Mouse (Mus musculus) adrenal gland, postnatal 25 days (tissue): ENCODE measurements around the gene Tmed5. TPM values are rescaled to one million over a fixed set of nuclear protein-coding genes. Genes with fewer than 3 reads are reported as not detected.
"Not testable (repeated sequence)": the region's sequence is repeated elsewhere in the genome, so short reads cannot be mapped to it uniquely, and the experiment has no call there.

Experiments used
- DNase-seq: peaks from one replicate; pipeline ENCODE4 v3.0.0; 2021; ENCODE audit warnings: mixed read lengths
- long read RNA-seq: library from polyadenylated mRNA; stranded (forward); transcript quantifications from one replicate; pipeline ENCODE4 v2.0.0, GENCODE M21; 2021
- total RNA-seq: library from RNA; stranded (reverse); gene quantifications from 2 replicates; pipeline ENCODE4 v1.2.3, GENCODE M21; 2021

Tmed5 gene
- total RNA-seq, result 38.6 and 40.8 TPM in 2 replicates
- long read RNA-seq, transcript Tmed5-201 (4 exons, 3,800 nt), result major isoform, 56 of 69 reads
- long read RNA-seq, partial matches to known transcripts, result 1 of 69 reads
- long read RNA-seq, other reads (novel, unspliced or antisense), result 11 of 69 reads

- peak; percentile 98 for DNase-seq
These were observed at the start of gene Tmed5, which contains the start of gene Ccdc18 for GRCm38 (mm10) chr5:108132441-108133243. Gene Tmed5, minus strand, starts transcription at chr5:108132620. Gene Ccdc18, plus strand, starts transcription at chr5:108132875.

DNA sequence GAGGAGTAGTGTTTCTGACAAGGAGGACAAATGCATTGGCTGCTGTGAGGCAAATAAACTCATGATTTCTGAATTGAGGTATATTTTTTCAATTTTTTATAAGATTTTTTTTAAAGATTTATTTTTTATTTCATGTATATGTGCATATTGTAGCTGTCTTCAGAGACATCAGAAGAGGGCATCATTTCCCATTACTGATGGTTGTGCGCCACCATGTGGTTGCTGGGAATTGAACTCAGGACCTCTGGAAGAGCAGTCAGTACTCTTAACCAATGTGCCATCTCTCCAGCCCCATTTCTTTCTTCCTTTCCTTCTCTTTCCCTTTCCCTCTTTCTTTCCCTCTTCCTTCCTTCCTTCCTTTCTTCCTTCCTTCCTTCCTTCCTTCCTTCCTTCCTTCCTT lies 31.3 kb upstream of the Tmed5 start:
- peak; percentile 42 for DNase-seq

DNA sequence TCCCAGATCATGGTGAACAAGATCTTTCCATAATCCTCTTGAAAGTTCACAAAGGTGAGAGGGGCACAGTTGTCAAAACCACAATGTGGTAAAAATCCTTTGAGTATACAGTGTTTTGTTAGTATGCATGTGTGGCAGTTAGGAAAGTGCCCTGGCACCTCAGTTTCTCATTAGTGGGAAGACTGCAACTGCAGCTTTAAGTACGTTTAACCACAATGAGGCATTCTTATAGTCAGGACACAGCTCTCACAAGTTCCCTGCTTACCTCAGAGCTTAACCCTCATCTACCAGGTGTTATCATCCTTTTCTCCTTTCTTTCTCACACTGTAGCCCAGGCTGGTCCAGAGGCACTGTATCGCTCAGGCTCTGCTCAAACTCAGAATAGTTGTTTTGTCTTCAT lies 28.4 kb upstream of the Tmed5 start:
- DNase-seq, result no peak

GRCm38 (mm10) chr5:108152592-108152991 lies 20.2 kb upstream of the Tmed5 start:
- DNase-seq, result no peak

- peak; percentile 48 for DNase-seq
These were observed 475 bp downstream of the Tmed5 start for GRCm38 (mm10) chr5:108131849-108132440.

DNA sequence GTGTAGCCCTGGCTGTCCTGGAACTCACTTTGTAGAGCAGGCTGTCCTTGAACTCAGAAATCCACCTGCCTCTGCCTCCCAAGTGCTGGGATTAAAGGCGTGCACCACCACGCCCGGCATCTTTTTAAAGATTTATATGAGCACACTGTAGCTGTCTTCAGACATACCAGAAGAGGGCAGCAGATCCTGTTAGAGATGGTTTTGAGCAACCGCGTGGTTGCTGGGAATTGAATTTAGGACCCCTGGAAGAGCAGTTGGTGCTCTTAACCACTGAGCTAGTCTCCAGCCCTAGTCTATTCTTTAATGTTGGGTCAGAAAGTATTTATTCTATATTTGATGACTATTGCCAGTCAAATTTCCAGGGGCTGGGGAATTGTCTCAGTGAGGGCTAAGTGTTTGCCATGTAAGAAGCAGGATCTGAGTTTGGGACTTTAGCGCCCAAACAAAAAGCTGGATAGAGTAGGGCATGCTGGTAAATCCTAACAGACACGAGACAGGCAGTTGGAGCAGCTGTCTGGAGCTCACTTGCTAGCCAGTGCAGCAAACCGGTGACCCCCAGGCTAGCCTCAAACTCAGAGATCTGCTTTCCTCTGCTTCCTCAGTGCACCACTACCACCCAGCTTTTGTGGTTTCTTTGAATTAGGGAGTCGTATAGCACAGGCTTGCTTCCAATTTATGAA lies 12.1 kb downstream of the Tmed5 start:
- no peak for DNase-seq

DNA sequence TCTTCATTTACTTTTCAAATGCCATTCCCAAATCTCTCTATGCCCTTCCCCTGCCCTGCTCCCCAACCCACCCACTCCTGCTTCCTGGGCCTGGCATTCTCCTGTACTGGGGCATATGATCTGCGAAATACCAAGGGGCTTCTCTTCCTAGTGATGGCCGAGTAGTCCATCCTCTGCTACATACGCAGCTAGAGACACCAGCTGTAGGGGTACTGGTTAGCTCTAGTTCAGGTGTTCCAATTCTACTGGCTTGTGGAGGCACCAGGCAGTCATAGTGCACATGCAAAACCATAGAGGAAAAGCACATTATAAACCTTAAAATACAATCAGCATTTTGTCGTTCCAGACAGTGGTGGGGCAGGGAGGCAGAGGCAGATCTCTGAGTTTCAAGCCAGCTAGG lies 14.7 kb downstream of the Tmed5 start:
- DNase-seq, result no peak

GRCm38 (mm10) chr5:108109346-108109745 lies 23.1 kb downstream of the Tmed5 start:
- DNase-seq, result no peak

GRCm38 (mm10) chr5:108104306-108104705 lies 28.1 kb downstream of the Tmed5 start:
- DNase-seq, result no peak

- peak; percentile 50 for DNase-seq
These were observed 32.2 kb downstream of the Tmed5 start for GRCm38 (mm10) chr5:108100196-108100595.

GRCm38 (mm10) chr5:108097676-108098075 lies 34.7 kb downstream of the Tmed5 start:
- DNase-seq, result no peak

DNA sequence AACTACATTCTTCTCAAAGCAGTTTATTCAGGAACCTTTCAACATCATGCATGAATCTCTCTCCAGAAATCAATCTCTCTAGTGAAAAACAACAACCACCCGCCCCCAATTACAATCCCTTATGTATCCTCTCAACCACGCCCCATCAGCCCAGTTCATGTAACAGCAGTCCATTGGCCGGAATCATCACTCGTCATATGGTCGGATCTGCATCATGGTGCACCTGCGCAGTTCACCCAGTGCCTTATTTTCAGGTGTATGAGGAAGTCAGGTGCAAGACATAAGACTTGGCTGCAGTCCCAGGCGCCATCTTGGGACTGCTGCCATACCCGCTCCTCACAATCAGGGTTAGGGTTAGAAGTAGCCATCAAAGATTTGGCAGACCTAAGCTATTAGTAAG lies 39.7 kb downstream of the Tmed5 start:
- DNase-seq, result not testable (repeated sequence)

DNA sequence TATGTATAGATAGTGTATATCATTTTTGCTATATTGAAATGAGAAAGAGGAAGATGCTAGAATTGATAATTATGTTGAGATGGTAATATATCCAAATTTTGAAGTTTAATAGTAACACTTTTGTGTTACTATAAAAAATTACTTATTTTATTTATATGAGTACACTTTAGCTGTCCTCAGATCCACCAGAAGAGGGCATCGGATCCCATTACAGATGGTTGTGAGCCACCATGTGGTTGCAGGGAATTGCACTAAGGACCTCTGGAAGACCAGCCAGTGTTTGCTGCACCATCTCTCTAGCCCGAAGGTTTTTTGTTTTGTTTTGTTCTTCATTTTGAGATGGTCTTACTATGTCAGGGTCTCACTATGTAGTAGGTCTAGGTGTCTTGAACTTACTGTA lies 47.0 kb downstream of the Tmed5 start:
- DNase-seq, result no peak

- peak; percentile 16 for DNase-seq
These were observed 50.0 kb downstream of the Tmed5 start for GRCm38 (mm10) chr5:108082380-108082779.

- no peak for DNase-seq
These were observed 52.8 kb downstream of the Tmed5 start for GRCm38 (mm10) chr5:108079603-108080002.

- no peak for DNase-seq
These were observed 55.4 kb downstream of the Tmed5 start for GRCm38 (mm10) chr5:108076833-108077540.

DNA sequence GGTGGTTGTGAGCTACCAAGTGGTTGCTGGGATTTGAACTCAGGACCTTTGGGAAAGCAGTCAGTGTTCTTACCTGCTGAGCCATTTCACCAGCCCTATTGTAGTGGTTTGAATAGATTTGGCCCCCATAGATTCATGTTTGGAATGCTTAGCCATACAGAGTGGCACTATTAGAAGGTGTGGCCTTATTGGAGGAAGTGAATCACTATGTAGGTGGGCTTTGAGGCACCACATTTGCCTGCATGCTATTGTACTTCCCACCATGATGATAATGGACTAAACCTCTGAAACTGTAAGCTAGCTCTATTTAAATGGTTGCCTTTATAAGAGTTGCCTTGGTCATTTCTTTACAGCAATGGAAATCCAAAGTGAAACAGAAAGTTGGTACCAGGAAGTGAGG lies 56.2 kb downstream of the Tmed5 start:
- no peak for DNase-seq

- DNase-seq, result no peak
These were observed 60.1 kb downstream of the Tmed5 start for GRCm38 (mm10) chr5:108072301-108072700.

GRCm38 (mm10) chr5:108065465-108066411 lies 66.7 kb downstream of the Tmed5 start, which contains the start of gene Mtf2:
Gene Mtf2, plus strand, starts transcription at chr5:108065674.
- DNase-seq, result peak; percentile 96

DNA sequence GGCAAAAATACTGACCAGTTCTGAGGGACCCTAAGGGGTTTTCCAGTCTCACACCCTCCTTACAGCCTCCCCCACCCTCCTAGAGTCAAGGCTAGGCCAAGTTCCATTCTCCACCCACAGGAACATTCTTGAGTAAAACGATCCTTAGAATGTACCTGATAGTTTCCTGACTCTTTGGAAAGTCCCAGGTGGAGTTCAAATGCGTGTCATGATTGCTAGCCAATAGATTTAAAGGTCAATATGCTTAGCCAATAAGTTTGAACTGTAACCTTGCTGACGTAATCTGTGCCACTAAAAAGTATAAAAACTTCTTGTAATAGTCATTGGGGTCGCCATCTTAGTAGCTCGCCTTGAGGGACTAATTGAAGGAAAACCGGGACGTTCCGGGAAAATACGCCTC lies 72.0 kb downstream of the Tmed5 start:
- no peak for DNase-seq
